Mouse (Mus musculus) liver, embryonic 14.5 days (tissue): Measurements from ENCODE around the gene Pacs2.

ENCODE experiments used
- CTCF ChIP-seq: IDR thresholded peaks from 2 replicates; pipeline ENCODE4 v1.5.1; 2016; ENCODE audit warnings: antibody characterized with exemption, low read depth, control low read depth
- EP300 ChIP-seq: IDR thresholded peaks from 2 replicates; pipeline ENCODE4 v1.6.1; 2016; ENCODE audit warnings: antibody characterized with exemption, low read depth

DNA sequence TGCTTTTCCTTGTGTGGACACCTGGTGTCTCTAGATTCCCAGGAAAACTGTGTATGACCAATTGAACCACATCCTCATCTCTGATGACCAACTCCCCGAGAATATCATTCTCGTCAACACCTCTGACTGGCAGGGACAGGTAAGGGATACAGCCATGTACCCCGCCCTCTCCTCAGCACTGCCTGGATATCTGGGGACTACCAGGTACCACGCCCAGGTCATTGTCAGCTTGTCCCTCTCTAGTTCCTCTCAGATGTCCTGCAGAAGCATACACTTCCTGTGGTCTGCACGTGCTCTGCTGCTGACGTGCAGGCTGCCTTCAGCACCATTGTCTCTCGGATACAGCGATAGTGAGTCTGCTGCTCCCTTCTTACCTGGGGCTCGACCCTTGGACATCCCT lies 47.3 kb downstream of the Pacs2 start:
- TF ChIP-seq EP300, result no peak
- no peak for TF ChIP-seq CTCF
